Mouse (Mus musculus): Measurements from ENCODE around the gene Kmt2b. TPM values are rescaled to one million over a fixed set of nuclear protein-coding genes. Genes with fewer than 3 reads are reported as not detected.

Kmt2b gene
- polyA plus RNA-seq, 1 experiment from 2014 or later = 15.6 TPM

DNA sequence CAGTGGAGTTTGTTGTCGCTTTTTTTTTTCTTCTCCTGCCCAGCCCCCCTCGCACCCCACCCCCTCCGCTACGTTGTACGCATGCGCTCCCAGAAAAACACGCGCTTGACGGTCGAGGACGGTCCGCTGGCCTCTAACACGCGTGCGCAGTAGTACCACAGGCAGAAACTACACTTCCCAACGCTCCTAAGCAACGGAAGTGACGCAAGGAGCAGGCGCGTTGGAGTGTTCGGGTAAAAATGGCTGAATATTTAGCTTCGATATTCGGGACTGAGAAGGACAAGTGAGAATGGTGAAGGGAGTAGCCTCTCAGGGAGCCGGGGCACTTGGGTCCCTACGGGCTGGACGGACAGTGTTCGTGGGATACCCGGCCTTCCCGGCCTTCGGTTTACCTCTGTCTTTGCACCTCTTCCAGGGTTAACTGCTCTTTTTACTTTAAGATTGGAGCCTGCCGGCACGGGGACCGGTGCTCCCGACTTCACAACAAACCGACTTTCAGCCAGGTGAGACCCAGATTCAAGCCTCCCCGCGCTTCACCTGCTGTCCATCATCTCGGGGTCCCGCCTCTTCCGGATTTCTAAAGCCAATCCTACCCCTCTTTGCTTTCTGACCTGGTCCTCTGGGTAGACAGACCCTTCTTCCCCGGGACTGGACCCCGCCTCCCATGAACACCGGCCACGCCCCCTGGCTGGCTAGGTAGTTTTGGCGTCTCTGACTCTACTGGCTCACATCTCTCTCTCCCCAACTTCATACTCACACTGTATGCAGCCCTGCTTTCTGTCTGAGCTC is 25.2 kb downstream of the Kmt2b start, which contains the start of the genes U2af1l4, Gm49396 and Psenen:
Gene U2af1l4 (plus strand): TSS at position 185 of the 789 bp plus-strand sequence.
Gene Gm49396 (plus strand): TSS at position 228 of the 789 bp plus-strand sequence.
Gene Psenen (minus strand): TSS at position 511 of the 789 bp plus-strand sequence.
- Histone ChIP-seq H3K9me3 (ENCODE audit: control insufficient read depth, low read length) (no peaks in the 10 kb centered on the region), H3K4me1 (replicated peaks; ENCODE audit: control insufficient read depth, insufficient read depth, low read length) (peaks cover 27% of the 10 kb centered on the region), H3K27me3 (replicated peaks; ENCODE audit: control insufficient read depth, insufficient read depth, low read length) (no peaks in the 10 kb centered on the region), H3K4me3 (replicated peaks; ENCODE audit: low read length) (peak within 1 kb of the TSS; percentile 86), H3K4me2 (ENCODE audit: low read length) (peak within 1 kb of the TSS; percentile 71), H3K27ac (ENCODE audit: low read length) (peak within 1 kb of the TSS; percentile 92), H3K36me3 (ENCODE audit: control insufficient read depth, insufficient read depth) (no peaks in the 10 kb centered on the region), H3K9ac (replicated peaks; ENCODE audit: low read depth, low read length) (peak within 1 kb of the TSS; percentile 83)
- ATAC-seq = peak; percentile 87
- WGBS = under 1% methylated on average over 45 of the region's 45 CpGs

DNA sequence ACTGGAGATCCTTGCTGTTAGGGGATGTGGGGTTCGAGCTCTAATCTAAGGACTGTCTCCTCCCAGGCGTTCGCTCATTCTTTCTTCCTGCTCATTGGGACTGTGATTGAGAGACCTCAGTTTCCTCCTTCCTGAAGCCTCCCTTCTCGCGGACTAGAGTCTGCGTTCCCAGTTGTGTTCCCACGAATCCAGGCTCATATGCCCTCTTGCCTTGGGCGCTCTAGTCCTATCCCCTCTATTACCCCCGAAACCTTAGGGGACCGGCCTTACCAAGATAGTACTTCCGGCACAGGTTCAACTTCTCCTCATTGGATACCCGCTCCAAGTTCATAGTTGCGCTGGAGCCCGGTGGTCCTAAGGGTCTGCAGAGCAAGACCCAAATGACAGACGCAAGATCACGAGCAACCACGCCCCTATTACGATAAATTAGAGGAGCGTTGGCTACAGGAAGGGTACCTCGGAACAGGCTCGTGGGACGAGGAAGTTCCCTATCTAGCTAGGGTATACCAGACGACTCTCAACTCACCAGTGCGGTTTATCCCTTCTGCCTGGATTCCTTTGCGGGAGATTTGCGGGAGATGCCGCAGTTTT is 25.9 kb downstream of the Kmt2b start:
- ATAC-seq = no peak
- Histone ChIP-seq H3K27ac (ENCODE audit: low read length) (peak overlapping the region; percentile 38), H3K9ac (replicated peaks; ENCODE audit: low read depth, low read length) (peak overlapping the region; percentile 53), H3K4me1 (replicated peaks; ENCODE audit: control insufficient read depth, insufficient read depth, low read length) (peaks cover 33% of the 10 kb centered on the region), H3K9me3 (ENCODE audit: control insufficient read depth, low read length) (no peaks in the 10 kb centered on the region), H3K4me2 (ENCODE audit: low read length) (peak overlapping the region; percentile 71), H3K36me3 (ENCODE audit: control insufficient read depth, insufficient read depth) (0 out of 2 replicates have a peak, but pooled peaks cover under 1% of the 10 kb centered on the region), H3K4me3 (replicated peaks; ENCODE audit: low read length) (peak overlapping the region; percentile 86), H3K27me3 (replicated peaks; ENCODE audit: control insufficient read depth, insufficient read depth, low read length) (no peaks in the 10 kb centered on the region)
- 2% methylated on average over 27 of the region's 27 CpGs for WGBS

DNA sequence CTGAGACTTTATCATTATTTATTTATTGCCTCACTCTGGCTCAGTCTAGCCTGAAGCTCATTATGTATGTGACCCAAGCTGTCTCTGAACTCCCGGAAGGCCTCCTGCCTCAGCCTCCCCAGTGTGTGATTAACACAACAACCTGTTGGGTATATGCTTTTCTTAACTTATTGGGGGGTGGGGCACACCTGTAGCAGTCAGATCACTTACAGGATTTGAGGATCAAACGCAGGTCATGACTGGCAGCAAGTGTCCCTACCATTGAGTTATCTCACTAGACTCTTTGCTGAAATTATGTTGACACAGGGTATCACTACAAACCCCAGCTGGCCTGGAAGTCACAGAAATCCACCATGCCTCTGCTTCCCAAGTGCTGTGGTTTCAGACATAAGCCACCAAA is 28.2 kb downstream of the Kmt2b start:
- Histone ChIP-seq H3K9me3 (ENCODE audit: control insufficient read depth, low read length) (no peaks in the 10 kb centered on the region), H3K4me3 (replicated peaks; ENCODE audit: low read length) (no peak overlapping the region; the same call in 1 of the 2 replicates), H3K4me2 (ENCODE audit: low read length) (no peak overlapping the region), H3K4me1 (replicated peaks; ENCODE audit: control insufficient read depth, insufficient read depth, low read length) (peaks cover 33% of the 10 kb centered on the region), H3K9ac (replicated peaks; ENCODE audit: low read depth, low read length) (no peak overlapping the region), H3K36me3 (ENCODE audit: control insufficient read depth, insufficient read depth) (0 out of 2 replicates have a peak, but pooled peaks cover 15% of the 10 kb centered on the region), H3K27me3 (replicated peaks; ENCODE audit: control insufficient read depth, insufficient read depth, low read length) (no peaks in the 10 kb centered on the region), H3K27ac (ENCODE audit: low read length) (no peak overlapping the region)
- no peak for ATAC-seq
- 77% methylated on average over 2 of the region's 2 CpGs for WGBS

DNA sequence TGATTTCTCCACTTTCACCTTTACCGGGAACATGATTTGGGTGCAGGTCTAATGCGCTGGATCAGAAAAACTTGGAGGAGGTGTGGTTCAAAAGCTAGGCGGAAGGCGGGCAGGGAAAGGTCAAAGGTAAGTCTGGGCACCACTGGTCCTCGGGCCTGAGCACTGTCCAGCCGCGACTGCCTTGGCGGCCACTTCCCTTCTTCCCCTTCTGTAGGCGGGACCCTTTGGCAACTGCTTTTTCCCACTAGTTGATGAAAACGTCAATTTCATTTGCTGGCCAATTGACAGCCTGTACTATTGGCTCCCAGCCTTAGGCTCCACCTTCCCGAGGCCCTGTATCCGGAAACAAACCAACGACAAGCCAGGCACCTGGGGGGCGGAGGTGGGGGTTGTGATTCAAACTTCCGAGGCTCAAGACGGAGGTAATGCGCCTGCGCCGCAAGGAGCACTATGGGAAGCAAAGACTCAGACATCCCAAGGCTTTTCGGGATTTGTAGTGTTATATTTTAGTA is 29.0 kb downstream of the Kmt2b start, which contains the start of gene Lin37:
Gene Lin37 (minus strand): TSS at position 396 of the 512 bp plus-strand sequence.
- H3K9ac ChIP-seq (replicated peaks; ENCODE audit: low read depth, low read length) = peak within 1 kb of the TSS; percentile 67
- H3K4me3 ChIP-seq (replicated peaks; ENCODE audit: low read length) = peak within 1 kb of the TSS; percentile 60
- no peaks in the 10 kb centered on the region for H3K9me3 ChIP-seq (ENCODE audit: control insufficient read depth, low read length)
- no peaks in the 10 kb centered on the region for H3K27me3 ChIP-seq (replicated peaks; ENCODE audit: control insufficient read depth, insufficient read depth, low read length)
- peak within 1 kb of the TSS; percentile 16; the same call in 1 of the 2 replicates for H3K27ac ChIP-seq (ENCODE audit: low read length)
- peaks cover 32% of the 10 kb centered on the region for H3K4me1 ChIP-seq (replicated peaks; ENCODE audit: control insufficient read depth, insufficient read depth, low read length)
- peak within 1 kb of the TSS; percentile 82 for H3K4me2 ChIP-seq (ENCODE audit: low read length)
- peak; percentile 89 for ATAC-seq
- under 1% methylated on average over 20 of the region's 20 CpGs for WGBS
- H3K36me3 ChIP-seq (ENCODE audit: control insufficient read depth, insufficient read depth) = 0 out of 2 replicates have a peak, but pooled peaks cover 15% of the 10 kb centered on the region

DNA sequence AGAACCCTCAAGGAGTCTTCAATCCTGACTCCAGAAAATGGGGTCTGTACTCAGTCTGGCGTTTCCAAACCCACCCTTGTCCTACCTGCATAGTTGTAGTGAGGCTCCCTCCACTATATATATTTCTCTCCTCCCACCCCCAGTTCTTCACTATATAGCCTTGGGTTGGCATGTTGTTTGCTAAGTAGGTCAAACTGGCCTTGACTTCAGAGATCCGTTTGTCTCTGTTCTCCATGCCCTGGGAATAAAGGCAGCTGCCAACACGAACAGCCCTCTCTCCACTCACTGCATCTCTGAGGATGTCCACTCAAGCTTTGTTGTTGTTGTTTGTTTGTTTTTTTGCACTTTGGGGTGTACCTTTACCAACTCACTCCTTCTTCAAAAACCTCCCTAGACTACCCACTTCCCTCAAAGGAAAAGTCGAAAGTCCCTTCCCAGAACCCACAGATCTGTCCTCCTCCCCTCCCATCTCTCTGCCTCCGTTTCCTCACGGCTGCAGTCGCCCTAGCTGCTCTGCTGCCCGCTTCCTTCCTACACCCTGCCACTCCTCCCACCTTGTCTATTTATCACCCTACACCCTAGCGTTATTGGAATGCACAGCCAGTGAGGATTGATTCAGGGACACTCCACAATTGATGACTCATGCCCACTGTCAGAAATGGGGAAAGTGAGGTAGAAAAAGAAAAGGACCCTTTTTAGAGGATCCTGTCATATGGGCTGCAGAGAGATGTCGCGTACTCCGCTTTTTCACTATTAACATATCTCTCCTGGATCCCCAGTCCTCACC is 29.7 kb downstream of the Kmt2b start:
- Histone ChIP-seq H3K9ac (replicated peaks; ENCODE audit: low read depth, low read length) (peak overlapping the region; percentile 67), H3K4me2 (ENCODE audit: low read length) (peak overlapping the region; percentile 82), H3K27me3 (replicated peaks; ENCODE audit: control insufficient read depth, insufficient read depth, low read length) (no peaks in the 10 kb centered on the region), H3K9me3 (ENCODE audit: control insufficient read depth, low read length) (no peaks in the 10 kb centered on the region), H3K4me3 (replicated peaks; ENCODE audit: low read length) (peak overlapping the region; percentile 60), H3K27ac (ENCODE audit: low read length) (0 out of 2 replicates have a peak overlapping the region, but pooled peaks have one; percentile 16), H3K36me3 (ENCODE audit: control insufficient read depth, insufficient read depth) (0 out of 2 replicates have a peak, but pooled peaks cover 15% of the 10 kb centered on the region), H3K4me1 (replicated peaks; ENCODE audit: control insufficient read depth, insufficient read depth, low read length) (peaks cover 26% of the 10 kb centered on the region)
- ATAC-seq = no peak
- 12% methylated on average over 12 of the region's 12 CpGs for WGBS

DNA sequence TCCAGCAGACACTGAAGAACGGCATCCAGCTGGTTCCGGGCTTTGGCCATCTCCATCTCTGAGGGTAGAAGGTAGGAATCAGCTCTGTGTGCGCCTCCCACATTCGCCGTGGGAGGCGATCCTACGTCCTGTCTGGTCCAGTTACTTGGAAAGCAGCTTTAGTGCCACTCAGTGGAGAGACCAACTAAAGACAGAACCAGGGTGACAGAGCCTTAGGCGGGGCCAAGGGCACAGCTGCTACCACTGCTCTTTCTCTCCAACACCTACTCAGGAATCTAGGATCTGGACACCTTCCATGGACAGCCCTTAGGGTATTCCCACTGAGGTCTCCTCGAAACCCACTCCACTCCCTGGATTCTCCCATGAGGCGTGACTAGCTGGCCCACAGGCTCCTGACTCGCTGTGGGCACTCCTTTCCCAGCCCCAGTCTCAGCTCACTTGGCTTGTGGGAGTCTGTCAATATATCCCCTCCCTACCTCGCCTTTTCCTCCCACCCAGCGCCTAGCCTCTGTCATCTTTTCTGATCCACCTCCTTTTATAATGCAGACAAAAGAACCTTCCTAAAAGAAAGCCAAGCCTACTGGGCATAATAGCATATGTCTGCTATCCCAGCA is 30.5 kb downstream of the Kmt2b start:
- H3K27ac ChIP-seq (ENCODE audit: low read length) = no peak overlapping the region
- no peak overlapping the region for H3K4me2 ChIP-seq (ENCODE audit: low read length)
- H3K9me3 ChIP-seq (ENCODE audit: control insufficient read depth, low read length) = no peaks in the 10 kb centered on the region
- H3K4me1 ChIP-seq (replicated peaks; ENCODE audit: control insufficient read depth, insufficient read depth, low read length) = peaks cover 31% of the 10 kb centered on the region
- 0 out of 2 replicates have a peak, but pooled peaks cover 15% of the 10 kb centered on the region for H3K36me3 ChIP-seq (ENCODE audit: control insufficient read depth, insufficient read depth)
- no peak overlapping the region for H3K4me3 ChIP-seq (replicated peaks; ENCODE audit: low read length)
- no peak overlapping the region for H3K9ac ChIP-seq (replicated peaks; ENCODE audit: low read depth, low read length)
- WGBS = 89% methylated on average over 13 of the region's 13 CpGs
- ATAC-seq = no peak
- H3K27me3 ChIP-seq (replicated peaks; ENCODE audit: control insufficient read depth, insufficient read depth, low read length) = no peaks in the 10 kb centered on the region

DNA sequence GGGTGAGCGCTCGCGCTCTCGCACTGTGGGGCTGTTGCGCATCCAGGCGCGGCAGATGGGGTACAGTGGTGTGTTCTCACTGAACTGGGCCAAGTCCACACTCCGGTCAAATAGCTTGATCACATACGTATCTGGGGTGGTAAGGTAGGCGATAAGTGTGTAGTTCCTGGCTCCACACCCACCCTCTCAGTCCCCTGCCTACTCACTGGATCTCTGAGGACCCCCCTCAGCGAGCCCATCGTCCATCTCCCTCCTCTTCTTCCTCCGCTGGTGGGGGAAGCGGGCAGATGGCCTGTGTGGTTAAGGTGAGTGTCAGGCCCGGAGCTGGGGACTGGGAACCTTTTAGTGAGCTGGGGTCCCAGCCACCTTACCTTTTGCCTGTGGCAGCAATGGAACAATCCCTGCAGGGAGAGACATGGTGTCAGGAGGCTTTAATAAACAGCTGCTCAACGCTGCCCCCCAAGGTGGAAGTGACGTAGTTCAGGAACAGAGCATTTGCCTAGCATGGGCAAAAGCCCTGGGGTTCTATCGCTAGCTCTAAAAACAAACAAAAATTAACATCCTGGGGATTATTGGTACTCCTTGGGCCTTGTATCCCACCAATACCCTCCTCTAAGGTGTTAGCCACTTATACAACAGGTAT is 31.5 kb downstream of the Kmt2b start:
- Histone ChIP-seq H3K36me3 (ENCODE audit: control insufficient read depth, insufficient read depth) (0 out of 2 replicates have a peak, but pooled peaks cover 15% of the 10 kb centered on the region), H3K4me2 (ENCODE audit: low read length) (no peak overlapping the region), H3K9ac (replicated peaks; ENCODE audit: low read depth, low read length) (no peak overlapping the region), H3K27me3 (replicated peaks; ENCODE audit: control insufficient read depth, insufficient read depth, low read length) (no peaks in the 10 kb centered on the region), H3K9me3 (ENCODE audit: control insufficient read depth, low read length) (no peaks in the 10 kb centered on the region), H3K27ac (ENCODE audit: low read length) (no peak overlapping the region), H3K4me1 (replicated peaks; ENCODE audit: control insufficient read depth, insufficient read depth, low read length) (peaks cover 32% of the 10 kb centered on the region), H3K4me3 (replicated peaks; ENCODE audit: low read length) (no peak overlapping the region)
- WGBS = 92% methylated on average over 18 of the region's 18 CpGs
- no peak for ATAC-seq
